Mouse (Mus musculus) myocyte (in vitro differentiated cells): Measurements from ENCODE around the gene Ccdc43. TPM values are rescaled to one million over a fixed set of nuclear protein-coding genes. Genes with fewer than 3 reads are reported as not detected.

ENCODE experiments used
- H3K27me3 ChIP-seq: one replicate; pipeline ENCODE4 v1.6.1; 2011; ENCODE audit not compliant: control insufficient read depth, insufficient read depth, insufficient read length
- H3K36me3 ChIP-seq: one replicate; pipeline ENCODE4 v1.6.1; 2011; ENCODE audit not compliant: control insufficient read depth, insufficient read depth
- H3K4me2 ChIP-seq: one replicate; pipeline ENCODE4 v1.6.1; 2011; ENCODE audit warnings: low read depth, control low read depth
- H3K4me3 ChIP-seq: one replicate; pipeline ENCODE4 v1.5.1; 2011; ENCODE audit warnings: mild to moderate bottlenecking, control low read depth, moderate library complexity
- H3K79me2 ChIP-seq: one replicate; pipeline ENCODE4 v1.6.1; 2011; ENCODE audit not compliant: control insufficient read depth, insufficient read depth
- H3ac ChIP-seq: one replicate; pipeline ENCODE4 v1.6.1; 2011; ENCODE audit not compliant: control insufficient read depth, insufficient read length
- CEBPB ChIP-seq: IDR thresholded peaks from 2 replicates; pipeline ENCODE4 v1.6.1; 2011; ENCODE audit warnings: mild to moderate bottlenecking, moderate library complexity; ENCODE audit not compliant: poor library complexity, insufficient read depth, severe bottlenecking
- E2F4 ChIP-seq: IDR thresholded peaks from one replicate; pipeline ENCODE4 v1.6.1; 2011; ENCODE audit warnings: mild to moderate bottlenecking, control low read depth, moderate library complexity; ENCODE audit not compliant: insufficient read depth
- MAX ChIP-seq: IDR thresholded peaks from one replicate; pipeline ENCODE4 v1.6.1; 2011; ENCODE audit warnings: low read depth, mild to moderate bottlenecking, control low read depth
- MYOD1 ChIP-seq, 3 experiments: IDR thresholded peaks; one replicate each; pipeline ENCODE4 v1.6.1; 2011; ENCODE audit warnings: control low read depth in 2 of 3, low read depth in 2 of 3, mild to moderate bottlenecking in 2 of 3, moderate library complexity in 1 of 3; ENCODE audit not compliant: insufficient read length in 2 of 3, control insufficient read depth in 1 of 3
- MYOG ChIP-seq, 3 experiments: IDR thresholded peaks; one replicate each; pipeline ENCODE4 v1.6.1; 2011; ENCODE audit warnings: control low read depth in 2 of 3, low read depth in 2 of 3, mild to moderate bottlenecking in 2 of 3; ENCODE audit not compliant: insufficient read length in 2 of 3, control insufficient read depth in 1 of 3, insufficient read depth in 1 of 3
- POLR2A ChIP-seq: IDR thresholded peaks from one replicate; pipeline ENCODE4 v1.6.1; 2011; ENCODE audit warnings: low read depth, mild to moderate bottlenecking, control low read depth, moderate library complexity; ENCODE audit not compliant: insufficient read length
- POLR2AphosphoS2 ChIP-seq: IDR thresholded peaks from one replicate; pipeline ENCODE4 v1.6.1; 2011; ENCODE audit warnings: low read depth, control low read depth; ENCODE audit not compliant: insufficient read length
- REST ChIP-seq: IDR thresholded peaks from one replicate; pipeline ENCODE4 v1.6.1; 2011; ENCODE audit warnings: mild to moderate bottlenecking, control low read depth, moderate library complexity; ENCODE audit not compliant: insufficient read depth, insufficient read length
- SRF ChIP-seq: IDR thresholded peaks from one replicate; pipeline ENCODE4 v1.6.1; 2011; ENCODE audit warnings: low read depth; ENCODE audit not compliant: control insufficient read depth, insufficient read length
- TCF12 ChIP-seq: IDR thresholded peaks from one replicate; pipeline ENCODE4 v1.6.1; 2011; ENCODE audit warnings: mild to moderate bottlenecking, control low read depth; ENCODE audit not compliant: poor library complexity, insufficient read depth, severe bottlenecking
- TCF3 ChIP-seq: IDR thresholded peaks from one replicate; pipeline ENCODE4 v1.6.1; 2011; ENCODE audit warnings: low read depth, control low read depth; ENCODE audit not compliant: insufficient read length
- USF1 ChIP-seq: IDR thresholded peaks from one replicate; pipeline ENCODE4 v1.6.1; 2011; ENCODE audit warnings: low read depth, mild to moderate bottlenecking, control low read depth, moderate library complexity
- polyA plus RNA-seq: library from polyadenylated mRNA; unstranded; fragments of >200 nt; fragmentation: generic; extraction: Trizol; gene quantifications from one replicate; pipeline ENCODE4 v1.2.1, GENCODE M21; 2012; ENCODE audit warnings: missing spikeins

The Ccdc43 gene
- polyA plus RNA-seq, 1 experiment: 26.8 TPM

GRCm38 (mm10) chr11:102741129-102741950 lies 43.8 kb upstream of the Ccdc43 start:
- H3K27me3 ChIP-seq: no peaks in the 10 kb centered on the region
- no peaks in the 10 kb centered on the region for H3K79me2 ChIP-seq
- H3K4me3 ChIP-seq: no peak overlapping the region
- H3K36me3 ChIP-seq: no peaks in the 10 kb centered on the region
- TF ChIP-seq USF1: no peak
- TF ChIP-seq CEBPB: no peak
- no peak for TF ChIP-seq MAX
- no peak for TF ChIP-seq POLR2A
- no peak for TF ChIP-seq E2F4
- TF ChIP-seq SRF: no peak
- TF ChIP-seq POLR2AphosphoS2: no peak
- TF ChIP-seq MYOD1 (IDR thresholded peaks at IDR 0.05; ENCODE audit: control insufficient read depth in 1 of 3, insufficient read length in 2 of 3, low read depth in 2 of 3): no peak
- TF ChIP-seq MYOG (IDR thresholded peaks at IDR 0.05; ENCODE audit: control insufficient read depth in 1 of 3, insufficient read depth in 1 of 3, insufficient read length in 2 of 3, low read depth in 2 of 3): no peak
- TF ChIP-seq REST: no peak
- no peak for TF ChIP-seq TCF3
- TF ChIP-seq TCF12: no peak
- no peak overlapping the region for H3K4me2 ChIP-seq
- no peak overlapping the region for H3ac ChIP-seq

GRCm38 (mm10) chr11:102740634-102741033 lies 43.1 kb upstream of the Ccdc43 start:
- Histone ChIP-seq H3K4me3 (no peak overlapping the region), H3K36me3 (no peaks in the 10 kb centered on the region), H3K79me2 (no peaks in the 10 kb centered on the region), H3K4me2 (no peak overlapping the region), H3K27me3 (no peaks in the 10 kb centered on the region), H3ac (no peak overlapping the region)
- TF ChIP-seq USF1: no peak
- TF ChIP-seq REST: no peak
- TF ChIP-seq TCF3: no peak
- TF ChIP-seq MYOG (IDR thresholded peaks at IDR 0.05; ENCODE audit: control insufficient read depth in 1 of 3, insufficient read depth in 1 of 3, insufficient read length in 2 of 3, low read depth in 2 of 3): no peak
- TF ChIP-seq MAX: no peak
- TF ChIP-seq MYOD1 (IDR thresholded peaks at IDR 0.05; ENCODE audit: control insufficient read depth in 1 of 3, insufficient read length in 2 of 3, low read depth in 2 of 3): no peak
- TF ChIP-seq CEBPB: no peak
- TF ChIP-seq SRF: no peak

- no peaks in the 10 kb centered on the region for H3K36me3 ChIP-seq
- peak overlapping the region; percentile 4 for H3K4me2 ChIP-seq
- no peak for TF ChIP-seq REST
- no peak for TF ChIP-seq CEBPB
- no peak for TF ChIP-seq POLR2A
- TF ChIP-seq SRF: no peak
- no peak for TF ChIP-seq TCF3
- TF ChIP-seq E2F4: no peak
- TF ChIP-seq POLR2AphosphoS2: no peak
- no peak for TF ChIP-seq MYOD1 (IDR thresholded peaks at IDR 0.05; ENCODE audit: control insufficient read depth in 1 of 3, insufficient read length in 2 of 3, low read depth in 2 of 3)
- no peak overlapping the region for H3K4me3 ChIP-seq
- no peaks in the 10 kb centered on the region for H3K79me2 ChIP-seq
- H3ac ChIP-seq: no peak overlapping the region
- H3K27me3 ChIP-seq: no peaks in the 10 kb centered on the region
Measured at GRCm38 (mm10) chr11:102739278-102739966, 41.8 kb upstream of the Ccdc43 start.

GRCm38 (mm10) chr11:102738046-102738445 lies 40.5 kb upstream of the Ccdc43 start:
- H3K4me3 ChIP-seq: no peak overlapping the region
- H3K27me3 ChIP-seq: no peaks in the 10 kb centered on the region
- TF ChIP-seq POLR2AphosphoS2: no peak
- TF ChIP-seq REST: no peak
- TF ChIP-seq TCF12: no peak
- TF ChIP-seq USF1: no peak
- no peak for TF ChIP-seq TCF3
- TF ChIP-seq SRF: no peak
- no peak for TF ChIP-seq MAX
- no peak for TF ChIP-seq MYOG (IDR thresholded peaks at IDR 0.05; ENCODE audit: control insufficient read depth in 1 of 3, insufficient read depth in 1 of 3, insufficient read length in 2 of 3, low read depth in 2 of 3)
- no peak for TF ChIP-seq CEBPB
- no peak for TF ChIP-seq E2F4
- TF ChIP-seq POLR2A: no peak
- no peak for TF ChIP-seq MYOD1 (IDR thresholded peaks at IDR 0.05; ENCODE audit: control insufficient read depth in 1 of 3, insufficient read length in 2 of 3, low read depth in 2 of 3)
- H3K36me3 ChIP-seq: no peaks in the 10 kb centered on the region
- H3ac ChIP-seq: no peak overlapping the region
- no peaks in the 10 kb centered on the region for H3K79me2 ChIP-seq
- H3K4me2 ChIP-seq: no peak overlapping the region
